Mouse (Mus musculus): ENCODE results near the gene Pkp4.

DNA sequence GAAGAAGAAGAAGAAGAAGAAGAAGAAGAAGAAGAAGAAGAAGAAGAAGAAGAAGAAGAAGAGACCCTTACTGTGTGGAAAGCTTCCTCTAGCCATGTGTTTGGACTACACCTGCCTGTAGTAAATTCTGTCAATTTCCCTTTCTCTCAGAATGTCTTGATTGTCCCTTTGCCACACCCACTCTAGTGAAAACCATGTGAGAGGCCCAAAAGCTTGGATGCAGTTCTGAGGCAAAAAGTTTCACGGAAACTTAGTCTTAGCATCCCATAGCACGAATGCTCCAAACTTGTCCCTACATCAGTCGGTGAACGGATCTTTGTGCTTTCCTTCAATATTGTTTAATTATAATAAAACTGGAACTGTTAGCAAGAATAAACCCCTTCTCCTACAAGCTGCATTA, 234.0 kb downstream of the Pkp4 start:
- no peak for TF ChIP-seq CTCF (IDR thresholded peaks at IDR 0.05; ENCODE audit: low read depth)
- TF ChIP-seq EP300 (IDR thresholded peaks at IDR 0.05; ENCODE audit: low read depth) = no peak
